Mouse (Mus musculus): ENCODE measurements at regions not wholly inside any gene's neighbourhood (a gene's known extent, or its start where the extent isn't known, plus 50 kb on each side); places are given as distances from the start of the nearest gene placed in this dataset.

GRCm38 (mm10) chr2:18445809-18446208, 53.2 kb upstream of the Dnajc1 start:
- no peak for DNase-seq

Measured in right cerebral cortex, postnatal 14 days (tissue).